Mouse (Mus musculus): Measurements from ENCODE around the gene Syap1. TPM values are rescaled to one million over a fixed set of nuclear protein-coding genes. Genes with fewer than 3 reads are reported as not detected.

Gene Syap1
- polyA plus RNA-seq, 1 experiment from 2014 or later = 43.5 TPM

- Histone ChIP-seq H3K27me3 (peaks cover 15% of the 10 kb centered on the region; the same call in 1 of the 2 replicates), H3K9me3 (no peaks in the 10 kb centered on the region), H3K4me1 (no peaks in the 10 kb centered on the region), H3K27ac (no peak overlapping the region), H3K9ac (peak overlapping the region; percentile 65), H3K36me3 (no peaks in the 10 kb centered on the region), H3K4me3 (peak overlapping the region; percentile 58), H3K4me2 (replicated peaks) (peak overlapping the region; percentile 86)
- peak; percentile 16 for ATAC-seq (ENCODE audit: low FRiP score, low read depth)
- WGBS = 14% methylated on average over 19 of the region's 20 CpGs
Measured at GRCm38 (mm10) chrX:162828783-162829182, 59.5 kb downstream of the Syap1 start.

GRCm38 (mm10) chrX:162828016-162828415, 60.2 kb downstream of the Syap1 start:
- H3K36me3 ChIP-seq = no peaks in the 10 kb centered on the region
- no peaks in the 10 kb centered on the region for H3K9me3 ChIP-seq
- H3K4me1 ChIP-seq = no peaks in the 10 kb centered on the region
- WGBS = 51% methylated on average over 6 of the region's 6 CpGs
- H3K9ac ChIP-seq = peak overlapping the region; percentile 65; the same call in 1 of the 2 replicates
- no peak overlapping the region for H3K27ac ChIP-seq
- H3K4me3 ChIP-seq = peak overlapping the region; percentile 58
- H3K4me2 ChIP-seq (replicated peaks) = peak overlapping the region; percentile 86
- peaks cover 15% of the 10 kb centered on the region; the same call in 1 of the 2 replicates for H3K27me3 ChIP-seq
- no peak for ATAC-seq (ENCODE audit: low FRiP score, low read depth)

MicroRNA genes within 50 kb of the gene (microRNA counts, 519-probe panel; counts per million panel counts)
- microRNA mmu-miR-3473 = 1,742 counts per million, percentile 20 among the panel's probes with 10 or more counts

Small RNA genes within 50 kb of the gene (microRNA-seq; reads per million reads assigned to microRNA genes)
- gene Mir3473a = not detected

Other genes starting within 250 kb of the Syap1 start
- gene Reps2, start 244.8 kb downstream of the Syap1 start, polyA plus RNA-seq (2015; fragmentation: Nextera tagmentation; extraction: Ambion mirVana) = 1.1 and 1.4 TPM in 2 replicates
- gene Rbbp7, start 128.0 kb downstream of the Syap1 start, polyA plus RNA-seq (2015; fragmentation: Nextera tagmentation; extraction: Ambion mirVana) = 491 and 493 TPM in 2 replicates
- gene Txlng, start 59.0 kb downstream of the Syap1 start, polyA plus RNA-seq (2015; fragmentation: Nextera tagmentation; extraction: Ambion mirVana) = 16.1 and 16.6 TPM in 2 replicates
- 111 and 116 TPM in 2 replicates for gene Ctps2, start 12.8 kb upstream of the Syap1 start, polyA plus RNA-seq (2015; fragmentation: Nextera tagmentation; extraction: Ambion mirVana)
- not detected in 2 replicates for gene S100g, start 76.2 kb upstream of the Syap1 start, polyA plus RNA-seq (2015; fragmentation: Nextera tagmentation; extraction: Ambion mirVana)

All from limb, embryonic 13.5 days (tissue).